Mouse (Mus musculus): ENCODE measurements around the gene Mknk2.

GRCm38 (mm10) chr10:80701721-80702535, 24.0 kb upstream of the Mknk2 start, which contains the start of the genes Mob3a and Izumo4:
- TF ChIP-seq CTCF (IDR thresholded peaks at IDR 0.05; ENCODE audit: low read depth, low read length) (no peak), POLR2A (IDR thresholded peaks at IDR 0.05; ENCODE audit: extremely low read depth, insufficient read depth, low read length) (peak; percentile 40; the same call in 1 of the 2 replicates)

Measured in liver, adult 2 months (tissue).